Mouse (Mus musculus): Measurements from ENCODE around the gene Tet2.
"Not testable (repeated sequence)": the region's sequence is repeated elsewhere in the genome, so short reads cannot be mapped to it uniquely, and the experiment has no call there.

The Tet2 gene

DNA sequence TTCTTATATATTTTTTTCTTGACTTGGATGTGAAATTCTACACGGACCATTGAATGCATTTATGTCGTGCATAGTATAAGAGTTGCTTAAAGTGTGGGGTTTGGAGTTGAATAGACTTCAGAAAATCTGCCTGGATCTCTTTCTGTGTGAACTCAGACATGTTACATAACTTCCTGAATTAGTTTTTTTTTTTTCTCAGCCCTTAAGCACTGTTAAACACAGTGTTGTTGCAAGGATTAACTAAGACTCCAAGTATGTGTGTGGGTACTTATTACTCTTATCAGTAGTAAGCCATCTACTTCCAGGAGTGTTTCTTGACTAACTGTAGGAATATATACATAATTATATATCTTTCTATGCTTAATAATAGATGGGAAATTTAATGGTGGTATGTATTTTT, 3.7 kb upstream of the Tet2 start:
- no peak for DNase-seq (ENCODE audit: low spot score)

DNA sequence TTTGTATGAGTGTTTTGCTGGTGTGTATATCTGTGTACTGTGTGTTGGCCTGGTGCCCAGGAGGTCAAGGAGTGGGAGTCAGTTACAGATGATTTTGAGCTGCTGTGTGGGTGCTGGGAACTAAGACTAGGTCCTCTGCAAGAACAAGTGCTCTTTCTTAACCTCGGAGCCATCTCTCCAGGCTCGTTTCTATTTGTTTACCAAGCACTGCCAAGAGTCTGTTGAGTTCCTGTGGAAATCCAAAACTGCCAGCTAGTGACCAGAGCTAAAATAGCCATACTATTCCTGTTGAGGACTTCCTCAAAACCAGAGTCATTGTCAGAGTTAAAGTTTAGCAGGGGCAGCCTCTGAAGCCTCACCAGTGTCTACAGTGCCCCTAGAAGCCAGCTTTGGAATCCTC, 1.9 kb upstream of the Tet2 start:
- DNase-seq (ENCODE audit: low spot score): no peak

DNA sequence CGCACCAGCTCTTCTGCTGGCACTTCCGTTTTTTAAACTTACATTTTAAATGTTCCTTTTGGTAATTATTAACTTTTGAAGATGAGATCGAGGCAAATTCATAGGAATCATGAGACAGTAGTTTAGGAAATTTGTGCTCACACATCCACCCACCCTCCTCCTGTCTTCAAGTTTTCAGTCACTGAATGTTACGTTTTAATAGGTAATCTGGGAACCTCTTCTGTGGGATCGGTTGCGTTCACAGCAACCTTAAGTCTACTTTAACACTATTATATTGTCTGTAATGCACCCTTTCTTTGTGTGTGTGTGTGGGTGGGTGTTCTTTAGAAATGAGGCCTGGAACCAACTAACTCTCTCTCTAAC, 346 bp upstream of the Tet2 start:
- DNase-seq (ENCODE audit: low spot score): no peak

DNA sequence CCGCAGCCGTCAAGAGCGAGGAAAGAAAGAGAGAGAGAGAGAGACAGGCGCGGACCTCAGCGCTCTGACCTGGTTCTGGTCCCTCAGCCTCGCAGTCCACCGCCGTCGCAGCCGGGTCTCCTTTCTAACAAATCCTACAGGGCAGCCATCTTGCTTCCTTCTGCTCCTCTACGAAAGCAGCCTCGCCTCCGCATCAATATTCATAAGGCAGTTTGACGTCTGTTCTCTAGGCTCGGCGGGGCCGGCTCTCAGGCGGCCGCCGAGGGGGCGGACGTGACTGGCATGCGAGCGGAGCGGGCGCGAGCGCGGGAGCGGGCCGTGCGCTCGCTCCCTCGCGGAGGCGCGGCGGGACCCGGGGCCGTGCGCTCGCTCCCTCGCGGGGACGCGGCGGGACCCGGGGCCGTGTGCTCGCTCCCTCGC, 798 bp downstream of the Tet2 start:
- peak; percentile 70 for DNase-seq (ENCODE audit: low spot score)

DNA sequence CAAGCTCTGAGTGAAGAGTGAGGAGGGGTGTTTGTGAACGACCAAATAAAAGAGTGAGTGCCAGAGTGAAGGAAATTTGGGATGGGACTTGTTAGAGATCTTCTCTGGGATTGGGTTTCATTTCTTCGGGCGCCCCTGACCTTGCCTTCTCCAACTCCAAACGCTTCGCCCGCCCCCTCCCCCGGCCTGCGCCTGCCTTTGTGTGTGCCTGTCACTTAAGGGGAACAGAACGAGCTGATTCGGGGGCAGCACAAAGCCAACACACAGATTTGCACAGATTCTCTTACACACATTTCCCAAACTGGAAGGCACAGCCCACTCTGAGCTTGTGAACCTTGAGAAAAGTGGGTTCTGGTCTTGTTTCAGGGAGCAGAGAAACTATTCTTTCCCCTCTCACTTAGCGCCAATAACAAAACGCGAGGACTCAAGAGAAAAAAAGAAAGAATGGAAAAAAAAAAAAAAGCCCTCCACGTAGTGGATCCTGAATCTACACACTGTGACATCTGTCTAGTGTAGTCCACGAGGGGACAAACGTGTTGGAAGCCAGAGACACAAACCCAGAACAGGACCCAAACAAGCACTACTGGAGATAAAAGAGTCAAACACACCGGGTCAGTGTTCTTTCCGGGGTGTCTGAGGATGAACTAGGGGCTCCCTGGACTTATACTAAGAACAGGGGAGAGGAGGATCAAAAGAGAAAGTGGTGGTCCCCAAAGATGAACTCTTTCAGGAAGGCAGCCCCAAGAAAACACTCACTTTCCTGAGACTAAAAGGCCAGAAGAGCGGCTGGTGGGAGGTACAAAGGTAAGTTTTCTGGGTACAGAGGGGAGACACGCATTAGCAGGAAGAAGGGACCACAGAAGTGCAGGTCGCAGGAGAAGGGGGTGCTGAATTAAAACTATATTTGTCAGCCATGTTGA, 1.6 kb downstream of the Tet2 start:
- DNase-seq (ENCODE audit: low spot score): peak; percentile 22

DNA sequence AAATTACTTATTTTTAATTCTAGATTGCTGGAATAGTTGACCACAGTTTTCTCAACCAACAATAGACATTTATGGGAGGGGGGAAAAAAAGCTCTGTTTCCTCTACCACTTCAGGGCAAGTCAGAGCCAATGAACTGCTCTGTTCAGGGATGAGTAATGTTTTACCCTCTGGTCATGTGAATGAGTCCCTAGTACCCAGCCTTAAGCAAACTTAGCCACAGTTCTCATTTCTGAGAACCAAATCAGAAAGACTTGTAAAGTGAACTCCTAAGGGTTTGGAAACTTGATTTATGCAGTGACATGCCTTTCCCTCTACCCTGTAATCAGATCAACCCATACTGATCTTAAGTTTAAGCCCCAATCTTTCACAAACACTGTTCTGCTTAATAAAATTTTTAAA, 2.9 kb downstream of the Tet2 start:
- no peak for DNase-seq (ENCODE audit: low spot score)

DNA sequence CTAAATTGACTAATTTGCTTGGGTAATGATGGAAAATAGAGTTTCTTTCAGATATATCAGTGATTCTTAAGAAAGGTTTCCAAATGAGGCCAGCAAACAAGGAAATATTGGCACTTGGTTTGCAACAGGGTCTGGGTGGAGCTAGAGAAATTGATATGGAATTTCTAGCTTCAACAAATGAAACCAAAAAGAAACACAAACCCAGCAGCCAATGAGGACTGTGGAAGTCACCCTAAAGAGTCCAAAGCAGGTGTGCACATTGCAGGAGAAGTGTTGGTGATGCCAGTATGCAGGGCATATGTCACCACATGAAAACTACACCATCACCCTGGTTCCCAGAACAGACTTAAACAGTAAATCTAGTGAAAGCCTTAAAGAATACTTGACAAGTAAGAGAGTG, 3.9 kb downstream of the Tet2 start:
- no peak for DNase-seq (ENCODE audit: low spot score)

DNA sequence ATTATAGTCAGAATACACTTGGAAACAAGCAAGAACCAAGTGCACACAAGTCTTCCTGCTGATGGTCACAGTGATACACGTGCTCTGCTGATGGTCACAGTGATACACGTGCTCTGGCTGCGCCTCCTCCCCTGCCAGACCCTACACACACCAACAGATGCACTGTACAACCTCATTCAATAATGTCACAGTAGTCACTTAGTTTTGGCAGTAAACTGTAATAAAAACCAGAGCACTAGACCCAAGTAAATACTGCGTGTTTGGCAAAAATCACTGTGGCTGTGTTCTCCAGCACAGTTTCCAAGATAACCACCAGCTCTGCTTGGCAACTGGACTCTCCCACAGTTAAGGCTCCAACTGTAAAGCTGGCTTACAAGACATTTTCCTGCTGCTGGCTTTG, 4.9 kb downstream of the Tet2 start:
- DNase-seq (ENCODE audit: low spot score): no peak

DNA sequence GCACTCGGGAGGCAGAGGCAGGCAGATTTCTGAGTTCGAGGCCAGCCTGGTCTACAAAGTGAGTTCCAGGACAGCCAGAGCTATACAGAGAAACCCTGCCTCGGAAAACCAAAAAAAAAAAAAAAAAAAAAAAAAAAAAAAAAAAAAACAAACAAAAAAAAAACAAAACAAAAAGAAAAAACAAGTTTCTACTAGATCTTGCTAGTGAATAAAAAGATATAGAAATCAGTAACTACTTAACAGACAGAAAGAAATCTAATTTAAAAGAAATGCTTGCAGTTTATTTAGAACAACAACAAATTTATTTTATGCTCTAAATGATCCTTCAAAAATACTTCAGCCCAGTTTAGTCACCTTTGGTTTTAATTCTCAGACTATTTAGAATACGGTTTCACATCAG, 6.4 kb downstream of the Tet2 start:
- DNase-seq (ENCODE audit: low spot score): not testable (repeated sequence)

DNA sequence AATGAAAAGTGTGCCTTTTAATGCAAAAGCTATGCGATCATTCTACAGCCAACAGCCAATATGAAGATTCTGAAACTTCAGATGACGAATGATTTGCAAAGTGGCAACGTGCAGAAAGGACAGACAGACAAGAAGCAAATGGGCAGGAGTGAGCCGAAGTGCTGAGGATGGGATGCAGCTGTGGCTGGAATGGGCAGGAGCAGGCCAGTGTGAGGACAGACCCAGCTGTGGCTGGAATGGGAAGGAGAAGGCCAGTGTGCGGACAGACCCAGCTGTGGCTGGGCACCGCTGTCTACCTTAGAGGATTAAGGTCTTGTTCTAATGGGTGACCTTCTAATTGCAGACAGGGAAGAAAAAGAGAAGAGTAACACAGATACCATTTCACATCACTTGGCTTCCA, 9.3 kb downstream of the Tet2 start:
- no peak for DNase-seq (ENCODE audit: low spot score)

DNA sequence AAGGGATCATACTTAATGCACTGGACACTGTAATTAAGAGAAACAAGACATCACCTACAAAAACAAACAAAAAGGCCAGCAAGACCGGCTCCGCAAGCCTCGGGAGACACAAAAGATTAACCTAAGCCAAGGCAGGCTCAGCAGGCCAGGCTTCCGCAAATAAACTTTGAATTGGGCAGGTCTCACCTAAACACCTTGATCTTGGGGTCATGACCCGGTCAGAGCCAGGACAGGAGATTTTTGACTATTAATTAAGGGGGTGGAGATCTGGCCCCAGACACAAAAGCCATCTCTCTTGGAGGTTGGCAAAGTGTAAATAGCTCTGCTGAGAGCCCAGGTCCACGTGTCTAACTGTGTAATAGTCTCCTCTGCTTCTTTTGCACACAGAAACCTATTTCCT, 10.9 kb downstream of the Tet2 start:
- DNase-seq (ENCODE audit: low spot score): no peak

DNA sequence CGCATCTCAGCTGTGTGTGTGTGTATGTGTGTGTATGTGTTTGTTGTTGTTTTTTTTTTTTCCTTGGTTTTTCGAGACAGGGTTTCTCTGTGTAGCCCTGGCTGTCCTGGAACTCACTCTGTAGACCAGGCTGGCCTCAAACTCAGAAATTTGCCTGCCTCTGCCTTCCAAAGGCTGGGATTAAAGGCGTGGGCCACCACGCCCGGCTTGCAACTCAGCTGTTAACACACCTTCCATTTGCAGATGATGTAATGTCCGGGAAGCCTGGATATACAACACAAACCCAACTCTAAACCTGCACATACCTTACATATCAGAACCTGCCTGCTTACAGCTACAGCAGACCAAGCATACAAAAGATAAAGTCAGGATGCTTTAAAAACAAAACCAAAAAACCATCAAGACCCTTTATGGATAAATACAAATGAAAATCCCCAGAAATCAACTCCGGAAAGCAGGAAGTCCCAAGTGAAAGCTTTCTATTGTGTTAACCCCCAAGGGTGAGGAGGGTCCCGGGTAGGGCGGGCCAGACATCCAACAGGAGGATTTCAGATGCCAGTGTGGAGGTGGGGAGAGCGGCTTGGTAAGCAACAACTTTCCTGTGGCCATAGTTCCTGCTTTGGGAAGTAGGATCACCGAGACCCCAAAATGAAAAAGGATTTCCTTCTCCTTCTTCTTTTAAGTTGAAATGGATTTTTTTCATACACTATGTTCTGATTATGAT, 11.5 kb downstream of the Tet2 start:
- DNase-seq (ENCODE audit: low spot score): no peak

DNA sequence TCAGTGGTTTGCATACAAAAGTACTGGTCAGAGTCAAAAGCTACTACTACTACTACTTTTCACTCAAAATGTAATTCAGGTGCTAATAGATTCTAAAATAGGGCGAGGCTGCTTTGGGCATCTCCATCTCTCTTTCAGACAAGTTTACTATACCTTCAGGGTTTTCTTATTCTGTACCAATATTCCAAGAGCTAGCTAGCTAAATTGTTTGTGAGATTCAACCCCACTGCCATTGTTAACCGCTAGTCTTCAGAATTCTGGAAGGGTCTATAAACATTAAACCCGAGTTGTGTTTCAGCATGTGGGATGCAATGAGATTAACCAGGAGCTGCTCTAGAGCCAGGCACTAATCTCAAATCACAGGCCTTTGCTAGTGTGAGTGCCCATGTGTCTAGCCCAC, 12.1 kb downstream of the Tet2 start:
- DNase-seq (ENCODE audit: low spot score): no peak

DNA sequence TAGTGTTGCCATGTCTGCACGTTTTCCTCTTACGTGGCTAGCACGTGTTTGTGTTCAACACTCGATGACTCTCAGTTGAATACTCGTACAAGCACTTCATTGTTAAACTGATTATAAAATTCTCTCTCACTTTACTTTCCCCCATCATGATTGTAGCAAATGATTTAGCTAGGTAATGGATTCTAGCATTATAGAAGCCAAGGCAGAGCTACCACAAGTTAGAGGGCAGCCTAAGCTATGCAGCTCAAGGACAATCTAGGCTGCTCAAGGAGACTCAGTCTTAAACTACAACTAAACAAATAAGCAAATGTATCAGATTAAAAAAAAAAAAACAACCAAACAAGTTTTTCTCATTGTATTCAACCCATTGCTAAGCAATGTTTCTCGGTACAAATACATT, 12.7 kb downstream of the Tet2 start:
- DNase-seq (ENCODE audit: low spot score): no peak

DNA sequence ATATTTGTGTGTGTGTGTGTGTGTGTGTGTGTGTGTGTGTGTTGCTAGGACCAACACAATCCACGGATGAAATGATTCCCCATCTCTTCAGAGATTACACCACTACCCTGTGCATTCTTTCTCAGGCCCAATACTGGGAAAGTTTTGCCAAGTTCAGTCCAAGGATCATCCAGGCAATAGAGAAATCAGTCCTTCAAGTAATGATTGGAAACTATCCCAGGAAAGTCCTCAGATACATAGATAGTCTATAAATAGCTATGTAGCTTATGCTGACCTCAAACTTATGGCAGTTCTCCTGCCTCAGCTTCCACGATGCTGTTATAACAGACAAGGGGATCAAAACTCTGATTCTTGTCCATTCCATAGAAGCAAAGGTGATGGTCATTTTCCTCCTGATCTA, 13.8 kb downstream of the Tet2 start:
- no peak for DNase-seq (ENCODE audit: low spot score)

DNA sequence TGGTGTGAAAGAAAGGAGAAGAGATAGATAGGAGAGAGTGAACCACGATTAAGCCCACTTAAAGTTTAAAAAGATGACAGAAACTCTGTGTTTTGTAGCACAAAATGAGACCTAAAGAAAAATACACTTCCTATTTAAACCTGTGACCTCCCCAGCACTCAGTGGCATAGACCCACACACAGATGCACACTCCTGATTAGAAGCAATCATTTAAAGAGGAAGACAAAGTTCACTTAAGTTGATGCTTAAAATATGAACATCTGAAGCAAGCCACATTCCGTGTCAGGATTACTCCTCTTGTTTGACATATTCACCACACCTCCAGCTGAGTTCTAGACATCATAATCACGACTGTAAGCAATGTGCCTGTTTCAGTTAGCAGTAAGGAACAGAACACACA, 14.3 kb downstream of the Tet2 start:
- DNase-seq (ENCODE audit: low spot score): no peak

DNA sequence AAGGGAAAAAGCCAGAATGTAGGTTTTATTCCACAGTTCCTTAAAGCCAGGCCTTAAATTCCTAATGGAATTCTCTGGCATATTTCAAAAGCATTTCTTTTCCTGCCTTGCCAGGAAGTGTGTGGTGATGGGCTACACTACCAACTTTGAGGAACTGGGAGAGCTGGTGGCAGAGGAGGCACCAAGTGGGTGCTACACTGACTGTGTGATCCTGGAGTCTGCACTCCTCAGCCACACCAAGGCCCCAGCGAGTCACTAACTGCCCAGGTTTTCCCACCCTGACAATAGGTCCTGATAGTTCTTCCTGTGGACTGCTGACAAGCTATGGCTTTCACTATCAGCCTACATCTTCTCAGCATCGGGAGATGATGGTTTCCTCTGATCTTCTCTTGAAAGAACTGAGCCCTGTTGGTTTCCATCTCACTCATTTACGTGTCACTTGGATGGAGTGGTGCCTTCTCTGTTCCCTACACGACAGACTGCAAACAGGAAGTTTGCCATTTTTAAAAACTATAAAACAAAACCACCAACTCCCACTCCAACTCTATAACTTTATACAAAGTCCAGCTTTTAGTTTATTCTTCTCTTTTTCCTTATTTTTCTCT, 18.7 kb downstream of the Tet2 start:
- no peak for DNase-seq (ENCODE audit: low spot score)

DNA sequence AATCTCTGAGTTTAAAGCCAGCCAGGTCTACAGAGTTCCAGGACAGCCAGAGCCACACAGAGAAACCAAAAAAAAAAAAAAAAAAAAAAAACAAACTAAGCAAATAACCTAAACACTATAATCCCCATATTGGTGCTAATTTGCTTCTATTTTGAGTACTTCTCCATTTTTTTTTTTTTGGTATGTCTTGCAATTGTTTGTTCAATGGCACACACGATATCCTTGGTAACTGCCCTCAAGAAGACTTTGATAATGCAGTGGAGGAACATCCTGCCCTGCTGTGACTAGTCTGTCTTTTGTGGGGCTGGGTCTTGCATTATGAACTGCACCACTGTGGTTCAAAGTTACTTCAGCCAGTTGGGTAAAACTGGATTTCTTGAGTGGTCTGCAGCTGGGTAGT, 19.4 kb downstream of the Tet2 start:
- DNase-seq (ENCODE audit: low spot score): no peak

DNA sequence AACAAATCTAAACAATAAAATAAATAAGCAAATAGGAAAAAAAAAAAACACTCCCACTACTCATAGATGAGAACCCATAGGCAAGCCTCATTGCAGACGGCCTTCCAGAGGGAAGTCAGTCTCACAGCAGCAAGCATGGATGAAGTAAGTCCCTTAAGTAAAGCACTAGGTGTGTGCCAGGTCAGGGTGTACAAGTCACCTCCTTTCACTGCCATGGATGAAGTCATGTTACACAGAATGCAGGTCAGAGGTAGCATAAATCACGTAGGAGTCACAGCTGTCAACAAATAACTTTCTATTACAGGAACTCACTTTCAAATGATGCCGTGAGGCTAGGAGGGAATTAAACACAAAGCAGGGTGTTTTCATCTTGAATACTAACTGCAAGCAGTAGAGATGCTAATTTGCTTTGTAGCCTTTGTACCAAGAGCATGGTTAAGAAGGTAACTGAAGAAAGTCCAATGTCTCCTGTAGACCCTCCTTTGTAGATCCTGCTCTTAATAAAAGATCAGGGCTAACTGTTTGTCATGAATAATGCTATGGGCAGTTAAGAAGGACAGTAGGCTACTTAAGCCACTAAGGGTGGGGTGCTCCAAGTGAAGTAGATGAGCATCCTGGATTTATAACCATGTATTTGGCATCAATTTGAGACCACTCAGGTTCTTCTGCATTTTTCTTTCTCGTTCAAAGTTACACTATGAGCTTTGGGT, 20.4 kb downstream of the Tet2 start:
- no peak for DNase-seq (ENCODE audit: low spot score)

DNA sequence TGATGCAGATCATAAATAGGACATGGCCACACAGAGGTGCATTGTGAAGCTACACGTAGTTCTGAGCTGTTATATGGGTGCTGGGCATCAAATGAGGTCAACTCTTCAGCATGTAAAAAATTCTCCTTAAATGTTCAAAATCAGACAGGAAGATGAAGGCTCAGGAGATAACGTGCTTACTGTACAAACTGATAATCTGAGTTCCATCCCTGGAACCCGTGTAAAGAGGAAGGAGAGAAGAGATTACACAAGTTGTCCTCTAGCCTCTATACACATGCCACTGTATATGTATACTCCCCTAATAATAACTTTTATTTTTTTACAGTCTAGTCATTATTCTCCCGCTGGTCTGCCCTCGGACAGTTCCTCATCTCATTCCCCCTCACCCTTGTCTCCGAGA, 21.7 kb downstream of the Tet2 start:
- DNase-seq (ENCODE audit: low spot score): no peak

DNA sequence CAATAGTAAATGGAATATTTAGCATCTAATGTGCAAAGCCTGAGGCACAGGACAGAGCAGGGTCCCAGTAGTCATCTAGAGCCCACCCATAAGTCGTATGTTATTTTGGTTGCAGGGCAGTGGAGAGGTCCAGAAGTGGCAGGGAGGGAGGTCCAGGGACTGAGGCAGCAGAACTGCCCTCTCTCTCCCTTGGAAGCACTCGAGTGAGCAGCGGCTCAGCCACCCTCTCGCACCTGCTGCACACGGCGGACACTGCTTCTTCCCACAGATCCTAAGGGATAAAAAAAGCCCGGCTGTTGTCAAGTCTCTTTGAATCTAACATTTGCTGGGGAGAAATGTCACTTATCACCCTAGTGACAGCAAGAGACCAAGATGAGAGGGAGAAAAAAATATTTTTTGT, 22.6 kb downstream of the Tet2 start:
- no peak for DNase-seq (ENCODE audit: low spot score)

DNA sequence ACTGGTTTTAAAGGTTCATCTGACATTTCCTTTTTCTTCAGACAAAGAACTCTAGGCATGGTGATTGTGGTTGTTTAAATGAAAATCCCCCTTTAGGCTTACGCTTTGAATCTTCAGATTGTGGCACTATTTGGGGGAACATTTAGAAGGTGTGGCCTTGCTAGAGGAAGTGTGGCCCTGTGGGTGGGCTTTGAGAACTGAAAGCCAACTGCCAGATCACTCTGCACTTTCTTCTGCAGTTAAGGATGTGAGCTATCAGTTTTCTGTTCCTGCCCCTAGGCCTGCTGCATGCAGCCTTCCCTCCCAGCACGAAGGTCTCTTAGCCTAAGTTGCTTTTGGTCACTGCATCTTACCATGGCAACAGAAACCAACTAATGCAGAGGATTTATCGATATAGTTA, 26.1 kb downstream of the Tet2 start:
- DNase-seq (ENCODE audit: low spot score): no peak

DNA sequence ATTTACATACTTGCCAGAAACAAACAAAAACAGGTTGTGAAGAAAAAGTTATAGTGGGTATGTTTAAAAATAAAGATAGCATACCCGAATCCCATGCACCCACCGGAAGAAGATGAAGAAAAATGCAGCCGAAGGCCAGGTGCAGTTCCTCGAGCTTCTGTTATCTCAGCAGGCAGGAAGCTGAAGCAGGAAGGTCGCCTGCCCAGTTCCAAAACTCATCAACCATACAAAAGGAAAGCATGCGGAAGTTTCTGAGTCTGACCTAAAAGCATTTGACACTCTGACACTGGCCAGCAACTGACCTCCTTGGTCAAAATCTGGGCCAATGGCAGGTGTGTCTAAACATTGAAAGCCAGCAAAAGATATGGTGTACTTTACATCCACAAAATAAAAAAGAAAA, 26.8 kb downstream of the Tet2 start:
- DNase-seq (ENCODE audit: low spot score): no peak

Measured in urinary bladder, postnatal 25 days (tissue).